Mouse (Mus musculus) limb, embryonic 13.5 days (tissue): Measurements from ENCODE around the gene Gna14. TPM values are rescaled to one million over a fixed set of nuclear protein-coding genes. Genes with fewer than 3 reads are reported as not detected.

Experiments
- ATAC-seq: fragments of 200-750 bp; cut with Nextera tagmentation; 2 replicates; pipeline ENCODE4 v1.8.0; 2017; ENCODE audit warnings: low read depth, moderate number of reproducible peaks, moderate TSS enrichment; ENCODE audit not compliant: low FRiP score
- H3K27ac ChIP-seq: fragments of 300-500 bp; sonication (generic); 2 replicates; pipeline ENCODE4 v1.5.1; 2015; ENCODE audit warnings: inconsistent platforms, mild to moderate bottlenecking, moderate library complexity
- H3K27me3 ChIP-seq: fragments of 300-500 bp; sonication (generic); 2 replicates; pipeline ENCODE4 v1.6.1; 2015; ENCODE audit warnings: mild to moderate bottlenecking, inconsistent platforms
- H3K36me3 ChIP-seq: fragments of 300-500 bp; sonication (generic); 2 replicates; pipeline ENCODE4 v1.6.1; 2015; ENCODE audit warnings: inconsistent platforms, mild to moderate bottlenecking, moderate library complexity
- H3K4me1 ChIP-seq: fragments of 300-500 bp; sonication (generic); 2 replicates; pipeline ENCODE4 v1.6.1; 2015; ENCODE audit warnings: inconsistent platforms
- H3K4me2 ChIP-seq: fragments of 300-500 bp; sonication (generic); replicated peaks from 2 replicates; pipeline ENCODE4 v1.6.1; 2015; ENCODE audit warnings: inconsistent platforms, mild to moderate bottlenecking, moderate library complexity
- H3K4me3 ChIP-seq: fragments of 300-500 bp; sonication (generic); 2 replicates; pipeline ENCODE4 v1.5.1; 2015; ENCODE audit warnings: moderate library complexity, mild to moderate bottlenecking, inconsistent platforms
- H3K9ac ChIP-seq: fragments of 300-500 bp; sonication (generic); 2 replicates; pipeline ENCODE4 v1.6.1; 2015; ENCODE audit warnings: mild to moderate bottlenecking, inconsistent platforms
- H3K9me3 ChIP-seq: fragments of 300-500 bp; sonication (generic); 2 replicates; pipeline ENCODE4 v1.6.1; 2016; ENCODE audit warnings: inconsistent platforms
- WGBS: fragments of 180-500 bp; shearing (Covaris S2); methylation state at CpG from one replicate; pipeline ENCODE4 v1.1.7; 2015; 5-methylcytosine and 5-hydroxymethylcytosine counted together
- polyA plus RNA-seq: library from polyadenylated mRNA; unstranded; fragments of >200 nt; fragmentation: Nextera tagmentation; extraction: Ambion mirVana; gene quantifications from 2 replicates; pipeline ENCODE4 v1.2.1, GENCODE M21; 2015

Gna14 gene
- polyA plus RNA-seq, 1 experiment from 2014 or later: 2.1 TPM

DNA sequence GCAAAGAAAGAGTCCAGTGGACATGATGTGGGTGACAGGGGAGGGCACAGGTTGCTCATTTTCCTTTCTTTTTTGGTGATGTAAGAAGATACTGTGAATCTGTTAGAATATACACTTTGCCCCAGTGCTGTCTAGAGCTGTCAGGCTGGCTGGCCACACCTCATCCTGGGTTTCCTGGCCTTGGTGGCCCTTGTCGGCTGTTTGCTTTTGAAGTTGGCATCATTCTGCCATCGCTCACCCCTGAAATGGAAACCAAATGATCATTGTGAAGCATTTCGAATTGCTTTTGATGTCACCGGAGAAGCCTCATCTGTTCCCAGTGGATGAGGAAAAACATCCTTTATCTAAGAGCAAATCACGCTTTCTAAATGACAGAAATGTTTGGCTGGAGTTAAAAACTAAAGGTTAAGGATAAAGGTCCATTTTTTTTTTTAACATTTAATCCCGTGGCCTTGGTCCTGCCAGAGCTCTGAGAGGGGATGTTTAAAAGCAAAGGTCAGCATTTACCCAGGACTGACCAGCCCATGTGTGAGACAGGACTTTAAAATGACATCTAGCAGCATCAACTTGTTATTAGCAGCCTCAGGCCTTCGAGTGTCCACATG is 144.2 kb downstream of the Gna14 start:
- Histone ChIP-seq H3K36me3 (no peaks in the 10 kb centered on the region), H3K9me3 (peaks cover 4% of the 10 kb centered on the region; the same call in 1 of the 2 replicates), H3K27me3 (no peaks in the 10 kb centered on the region), H3K9ac (no peak overlapping the region), H3K4me3 (no peak overlapping the region), H3K4me1 (peaks cover 5% of the 10 kb centered on the region; the same call in 1 of the 2 replicates), H3K4me2 (no peak overlapping the region), H3K27ac (no peak overlapping the region)
- ATAC-seq: no peak
- 38% methylated on average over 7 of the region's 7 CpGs for WGBS

GRCm38 (mm10) chr19:16580501-16580900 is 144.9 kb downstream of the Gna14 start:
- peaks cover 4% of the 10 kb centered on the region; the same call in 1 of the 2 replicates for H3K9me3 ChIP-seq
- no peaks in the 10 kb centered on the region for H3K27me3 ChIP-seq
- H3K27ac ChIP-seq: no peak overlapping the region
- no peaks in the 10 kb centered on the region for H3K36me3 ChIP-seq
- H3K9ac ChIP-seq: no peak overlapping the region
- no peak overlapping the region for H3K4me3 ChIP-seq
- 88% methylated on average over 8 of the region's 8 CpGs for WGBS
- no peak for ATAC-seq
- H3K4me2 ChIP-seq: no peak overlapping the region
- peaks cover 5% of the 10 kb centered on the region; the same call in 1 of the 2 replicates for H3K4me1 ChIP-seq

- Histone ChIP-seq H3K9ac (no peak overlapping the region), H3K27ac (no peak overlapping the region), H3K4me1 (peaks cover 5% of the 10 kb centered on the region; the same call in 1 of the 2 replicates), H3K36me3 (no peaks in the 10 kb centered on the region), H3K4me2 (no peak overlapping the region), H3K9me3 (peaks cover 4% of the 10 kb centered on the region; the same call in 1 of the 2 replicates), H3K27me3 (no peaks in the 10 kb centered on the region), H3K4me3 (no peak overlapping the region)
- 82% methylated on average over 7 of the region's 7 CpGs for WGBS
- ATAC-seq: no peak
Observed at GRCm38 (mm10) chr19:16584546-16584945, 149.0 kb downstream of the Gna14 start.

DNA sequence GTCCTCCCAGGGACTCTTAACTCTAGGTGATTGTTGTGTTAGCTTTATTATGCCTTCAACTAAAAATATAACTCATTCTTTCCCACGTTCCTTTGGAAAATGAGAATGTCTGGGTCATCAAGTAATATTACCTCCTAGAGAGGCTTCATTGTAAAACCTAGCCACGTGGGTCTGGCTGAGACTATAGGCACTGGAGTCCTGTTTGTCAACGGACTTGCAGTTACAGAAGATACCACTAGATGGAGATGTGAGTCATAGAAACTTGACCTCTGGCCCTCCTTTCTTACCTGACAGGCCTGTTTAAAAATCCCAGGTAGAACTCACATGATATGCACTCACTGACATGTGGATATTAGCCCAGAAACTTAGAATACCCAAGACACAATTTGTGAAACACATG is 149.8 kb downstream of the Gna14 start:
- ATAC-seq: no peak

GRCm38 (mm10) chr19:16593256-16593974 is 157.9 kb downstream of the Gna14 start:
- H3K27ac ChIP-seq: no peak overlapping the region
- no peak overlapping the region for H3K4me2 ChIP-seq
- no peaks in the 10 kb centered on the region for H3K36me3 ChIP-seq
- no peaks in the 10 kb centered on the region for H3K9me3 ChIP-seq
- H3K9ac ChIP-seq: no peak overlapping the region
- H3K27me3 ChIP-seq: no peaks in the 10 kb centered on the region
- H3K4me3 ChIP-seq: no peak overlapping the region
- H3K4me1 ChIP-seq: 0 out of 2 replicates have a peak, but pooled peaks cover under 1% of the 10 kb centered on the region
- no peak for ATAC-seq
- 80% methylated on average over 7 of the region's 7 CpGs for WGBS

More for the DNA sequence above, 149.8 kb downstream of the Gna14 start:
- Histone ChIP-seq H3K9ac (no peak overlapping the region), H3K9me3 (peaks cover 4% of the 10 kb centered on the region; the same call in 1 of the 2 replicates), H3K4me1 (peaks cover 5% of the 10 kb centered on the region; the same call in 1 of the 2 replicates), H3K36me3 (no peaks in the 10 kb centered on the region), H3K4me3 (no peak overlapping the region), H3K4me2 (no peak overlapping the region), H3K27me3 (no peaks in the 10 kb centered on the region), H3K27ac (no peak overlapping the region)
- WGBS: 8% methylated on average over 3 of the region's 3 CpGs

GRCm38 (mm10) chr19:16593975-16594317 is 158.4 kb downstream of the Gna14 start:
- no peak overlapping the region for H3K4me3 ChIP-seq
- H3K4me2 ChIP-seq: no peak overlapping the region
- peaks cover 6% of the 10 kb centered on the region for H3K4me1 ChIP-seq
- no peak overlapping the region for H3K9ac ChIP-seq
- no peaks in the 10 kb centered on the region for H3K36me3 ChIP-seq
- H3K27me3 ChIP-seq: no peaks in the 10 kb centered on the region
- no peak overlapping the region for H3K27ac ChIP-seq
- no peaks in the 10 kb centered on the region for H3K9me3 ChIP-seq
- ATAC-seq: no peak

DNA sequence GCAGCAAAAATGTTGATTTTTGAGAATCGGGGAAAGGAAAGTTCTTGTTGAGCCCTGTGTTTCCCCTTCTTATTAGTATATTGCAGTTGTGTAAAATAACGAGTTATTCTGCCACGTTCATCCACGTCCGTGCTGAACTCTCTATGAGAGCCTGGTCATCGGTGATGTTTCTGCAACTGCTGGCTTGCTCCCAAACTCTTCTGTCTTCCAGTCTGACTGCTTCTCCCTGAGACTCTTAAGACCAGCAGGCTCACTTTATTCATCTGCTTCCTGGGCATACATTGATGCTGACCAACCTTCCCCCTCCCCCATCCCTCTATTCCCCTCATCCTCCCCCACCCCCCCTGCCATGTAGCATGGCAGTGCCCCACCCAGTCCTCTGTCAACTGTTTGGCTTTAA is 161.7 kb downstream of the Gna14 start:
- Histone ChIP-seq H3K27ac (no peak overlapping the region), H3K4me3 (no peak overlapping the region), H3K36me3 (no peaks in the 10 kb centered on the region), H3K27me3 (no peaks in the 10 kb centered on the region), H3K4me2 (no peak overlapping the region), H3K4me1 (peaks cover 8% of the 10 kb centered on the region), H3K9me3 (no peaks in the 10 kb centered on the region), H3K9ac (no peak overlapping the region)
- ATAC-seq: no peak
- 79% methylated on average over 6 of the region's 6 CpGs for WGBS

GRCm38 (mm10) chr19:16598653-16599297 is 163.2 kb downstream of the Gna14 start:
- H3K9ac ChIP-seq: no peak overlapping the region
- peak overlapping the region; percentile 43 for H3K4me2 ChIP-seq
- H3K36me3 ChIP-seq: no peaks in the 10 kb centered on the region
- no peaks in the 10 kb centered on the region for H3K27me3 ChIP-seq
- ATAC-seq: peak; percentile 84
- H3K4me1 ChIP-seq: peaks cover 8% of the 10 kb centered on the region
- no peaks in the 10 kb centered on the region for H3K9me3 ChIP-seq
- no peak overlapping the region for H3K4me3 ChIP-seq
- H3K27ac ChIP-seq: no peak overlapping the region
- WGBS: 29% methylated on average over 11 of the region's 11 CpGs

GRCm38 (mm10) chr19:16599298-16599970 is 163.9 kb downstream of the Gna14 start:
- Histone ChIP-seq H3K27me3 (no peaks in the 10 kb centered on the region), H3K4me2 (peak overlapping the region; percentile 43), H3K9me3 (no peaks in the 10 kb centered on the region), H3K36me3 (no peaks in the 10 kb centered on the region), H3K4me1 (peaks cover 8% of the 10 kb centered on the region), H3K9ac (no peak overlapping the region), H3K27ac (no peak overlapping the region), H3K4me3 (no peak overlapping the region)
- peak; percentile 74 for ATAC-seq
- 13% methylated on average over 9 of the region's 9 CpGs for WGBS

GRCm38 (mm10) chr19:16602026-16602425 is 166.5 kb downstream of the Gna14 start:
- Histone ChIP-seq H3K27me3 (no peaks in the 10 kb centered on the region), H3K36me3 (no peaks in the 10 kb centered on the region), H3K9ac (no peak overlapping the region), H3K9me3 (no peaks in the 10 kb centered on the region), H3K4me2 (no peak overlapping the region), H3K4me3 (no peak overlapping the region), H3K27ac (no peak overlapping the region), H3K4me1 (peaks cover 8% of the 10 kb centered on the region)
- WGBS: 81% methylated on average over 8 of the region's 8 CpGs
- ATAC-seq: no peak

GRCm38 (mm10) chr19:16607634-16608033 is 172.1 kb downstream of the Gna14 start:
- Histone ChIP-seq H3K4me1 (no peaks in the 10 kb centered on the region), H3K9ac (no peak overlapping the region), H3K4me2 (no peak overlapping the region), H3K27ac (no peak overlapping the region), H3K36me3 (no peaks in the 10 kb centered on the region), H3K4me3 (no peak overlapping the region), H3K27me3 (no peaks in the 10 kb centered on the region), H3K9me3 (no peaks in the 10 kb centered on the region)
- WGBS: 83% methylated on average over 6 of the region's 6 CpGs
- no peak for ATAC-seq

DNA sequence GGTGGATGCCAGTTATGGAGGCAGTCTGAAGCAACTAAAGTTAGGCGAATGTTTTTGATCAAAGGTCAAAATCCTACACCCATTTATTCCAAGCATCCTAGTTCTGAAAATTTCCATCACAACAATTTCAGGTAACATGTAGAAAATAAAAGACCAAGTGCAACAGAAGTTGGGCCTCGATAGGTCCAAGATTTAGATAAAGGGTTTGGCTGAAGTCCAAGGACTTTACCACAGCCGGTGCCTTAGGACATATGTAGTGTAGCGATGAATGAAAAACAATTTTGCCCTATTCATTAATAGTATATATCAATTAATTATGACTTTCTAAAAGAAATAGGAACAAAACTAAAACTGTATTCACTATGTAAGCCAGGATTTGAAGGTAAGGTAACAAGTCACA is 187.6 kb downstream of the Gna14 start:
- no peak overlapping the region for H3K4me2 ChIP-seq
- 92% methylated on average over 4 of the region's 4 CpGs for WGBS
- H3K36me3 ChIP-seq: no peaks in the 10 kb centered on the region
- ATAC-seq: no peak
- no peak overlapping the region for H3K9ac ChIP-seq
- H3K4me1 ChIP-seq: no peaks in the 10 kb centered on the region
- H3K9me3 ChIP-seq: no peaks in the 10 kb centered on the region
- H3K27ac ChIP-seq: no peak overlapping the region
- H3K4me3 ChIP-seq: no peak overlapping the region
- H3K27me3 ChIP-seq: no peaks in the 10 kb centered on the region
